Mouse (Mus musculus) small intestine, adult 2 months (tissue): ENCODE results near the gene Fgfr4. TPM values are rescaled to one million over a fixed set of nuclear protein-coding genes. Genes with fewer than 3 reads are reported as not detected.

Experiments used
- H3K27ac ChIP-seq: fragments of 200-500 bp; 2 replicates; pipeline ENCODE4 v1.5.1; 2012; ENCODE audit warnings: low read depth, low read length, control low read depth, inconsistent platforms; ENCODE audit not compliant: insufficient read depth
- H3K27me3 ChIP-seq: fragments of 200-500 bp; 2 replicates; pipeline ENCODE4 v1.6.1; 2012; ENCODE audit warnings: mild to moderate bottlenecking, moderate library complexity, low read length, inconsistent platforms; ENCODE audit not compliant: control insufficient read depth, insufficient read depth
- H3K36me3 ChIP-seq: fragments of 200-500 bp; 2 replicates; pipeline ENCODE4 v1.6.1; 2012; ENCODE audit warnings: mild to moderate bottlenecking, low read length, control low read depth, inconsistent platforms; ENCODE audit not compliant: control insufficient read depth, insufficient read depth
- H3K4me1 ChIP-seq: fragments of 200-500 bp; 2 replicates; pipeline ENCODE4 v1.6.1; 2012; ENCODE audit warnings: low read length, inconsistent platforms, mixed read lengths; ENCODE audit not compliant: control insufficient read depth, insufficient read depth, insufficient read length
- H3K4me3 ChIP-seq: fragments of 200-500 bp; 2 replicates; pipeline ENCODE4 v1.5.1; 2012; ENCODE audit warnings: low read depth, mild to moderate bottlenecking, control low read depth, inconsistent platforms, low read length, moderate library complexity
- CTCF ChIP-seq: fragments of 200-500 bp; IDR thresholded peaks from 2 replicates; pipeline ENCODE4 v1.5.1; 2012; ENCODE audit warnings: low read depth, mild to moderate bottlenecking, control low read depth, inconsistent platforms, low read length, moderate library complexity, mixed read lengths; ENCODE audit not compliant: insufficient replicate concordance, insufficient read length; ENCODE audit errors: extremely low read depth
- POLR2A ChIP-seq: fragments of 200-500 bp; IDR thresholded peaks from 2 replicates; pipeline ENCODE4 v1.6.1; 2012; ENCODE audit warnings: low read depth, mild to moderate bottlenecking, control low read depth, inconsistent platforms, low read length, moderate library complexity
- WGBS: fragments of 180-500 bp; shearing (Covaris S2); methylation state at CpG from one replicate; pipeline ENCODE4 v1.1.7; 2018; 5-methylcytosine and 5-hydroxymethylcytosine counted together
- polyA plus RNA-seq: library from polyadenylated mRNA; depleted of rRNA; stranded (reverse); fragments of >200 nt; gene quantifications from 2 replicates; pipeline ENCODE4 v1.2.3, GENCODE M21; 2012

Gene Fgfr4
- polyA plus RNA-seq, 1 experiment = 4.8 TPM

DNA sequence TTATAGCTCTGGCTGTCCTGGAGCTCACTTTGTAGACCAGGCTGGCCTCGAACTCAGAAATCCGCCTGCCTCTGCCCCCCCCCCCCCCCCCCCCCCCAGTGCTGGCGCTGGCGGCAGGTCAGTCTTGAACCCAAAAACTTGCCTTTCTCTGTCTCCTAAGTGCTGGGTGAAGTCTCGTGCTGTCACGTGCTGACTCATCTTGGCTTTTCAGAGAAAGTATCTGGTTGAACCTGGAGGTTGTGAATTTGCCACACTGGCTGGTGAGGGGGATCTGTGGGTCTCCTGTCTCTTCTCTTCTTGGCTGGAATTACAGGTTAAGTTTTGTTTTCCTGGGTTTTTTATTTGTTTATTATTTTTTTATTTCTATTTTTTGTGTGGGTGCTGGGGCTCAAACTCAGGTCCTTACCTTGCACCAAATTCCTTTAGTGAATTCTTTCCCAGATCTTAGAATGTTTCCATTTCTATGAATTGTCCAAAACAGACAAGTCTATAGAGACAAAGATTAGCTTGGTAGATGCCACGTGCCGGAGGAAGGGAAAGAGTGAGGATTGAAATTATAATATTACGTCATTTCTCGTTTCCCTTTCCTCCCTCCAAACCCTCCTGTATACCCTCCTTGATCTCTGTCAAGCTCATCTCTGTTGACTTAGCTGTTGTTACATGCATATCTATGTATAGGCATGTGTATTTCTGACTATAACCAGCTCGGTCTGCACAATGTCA lies 52.4 kb downstream of the Fgfr4 start:
- Histone ChIP-seq H3K27me3 (no peaks in the 10 kb centered on the region), H3K36me3 (no peaks in the 10 kb centered on the region), H3K27ac (no peak overlapping the region), H3K4me1 (peaks cover 3% of the 10 kb centered on the region), H3K4me3 (no peak overlapping the region)
- TF ChIP-seq POLR2A (no peak), CTCF (no peak)
- 85% methylated on average over 10 of the region's 11 CpGs for WGBS

DNA sequence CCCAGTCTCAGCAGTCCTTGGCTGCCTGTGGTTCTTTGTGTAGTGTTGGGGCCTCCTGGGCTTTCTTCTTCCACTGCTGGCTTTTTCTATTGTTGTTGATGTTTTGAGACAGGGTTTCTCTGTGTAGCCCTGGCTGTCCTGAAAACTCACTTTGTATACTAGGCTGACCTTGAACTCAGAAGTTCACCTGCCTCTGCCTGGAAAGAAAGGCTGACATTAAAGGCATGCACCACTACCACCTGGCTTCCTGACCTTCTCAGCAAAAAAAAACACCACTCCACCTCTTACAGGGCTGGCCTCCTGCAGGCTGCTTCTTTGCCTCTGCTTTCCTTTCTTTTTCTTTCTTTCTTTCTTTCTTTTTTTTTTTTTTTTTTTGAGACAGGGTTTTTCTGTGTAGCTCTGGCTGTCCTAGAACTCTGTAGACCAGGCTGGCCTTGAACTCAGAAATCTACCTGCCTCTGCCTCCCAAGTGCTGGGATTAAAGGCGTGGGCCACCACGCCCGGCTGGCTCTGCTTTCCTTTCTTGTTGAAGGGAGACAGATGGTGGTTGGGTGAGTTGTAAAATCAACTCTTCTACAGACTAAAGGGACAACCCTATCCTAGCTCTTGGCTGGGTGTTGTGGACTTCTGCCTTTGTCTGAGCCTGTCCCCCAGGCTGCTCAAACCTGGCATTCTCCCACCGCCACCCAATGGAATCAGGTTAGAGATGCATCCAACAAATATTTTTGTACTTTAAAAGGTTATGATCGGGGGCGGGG lies 53.2 kb downstream of the Fgfr4 start:
- H3K27me3 ChIP-seq = no peaks in the 10 kb centered on the region
- 95% methylated on average over 6 of the region's 6 CpGs for WGBS
- H3K4me1 ChIP-seq = peaks cover 5% of the 10 kb centered on the region
- TF ChIP-seq CTCF = no peak
- no peak for TF ChIP-seq POLR2A
- no peaks in the 10 kb centered on the region for H3K36me3 ChIP-seq
- no peak overlapping the region for H3K27ac ChIP-seq
- no peak overlapping the region for H3K4me3 ChIP-seq

DNA sequence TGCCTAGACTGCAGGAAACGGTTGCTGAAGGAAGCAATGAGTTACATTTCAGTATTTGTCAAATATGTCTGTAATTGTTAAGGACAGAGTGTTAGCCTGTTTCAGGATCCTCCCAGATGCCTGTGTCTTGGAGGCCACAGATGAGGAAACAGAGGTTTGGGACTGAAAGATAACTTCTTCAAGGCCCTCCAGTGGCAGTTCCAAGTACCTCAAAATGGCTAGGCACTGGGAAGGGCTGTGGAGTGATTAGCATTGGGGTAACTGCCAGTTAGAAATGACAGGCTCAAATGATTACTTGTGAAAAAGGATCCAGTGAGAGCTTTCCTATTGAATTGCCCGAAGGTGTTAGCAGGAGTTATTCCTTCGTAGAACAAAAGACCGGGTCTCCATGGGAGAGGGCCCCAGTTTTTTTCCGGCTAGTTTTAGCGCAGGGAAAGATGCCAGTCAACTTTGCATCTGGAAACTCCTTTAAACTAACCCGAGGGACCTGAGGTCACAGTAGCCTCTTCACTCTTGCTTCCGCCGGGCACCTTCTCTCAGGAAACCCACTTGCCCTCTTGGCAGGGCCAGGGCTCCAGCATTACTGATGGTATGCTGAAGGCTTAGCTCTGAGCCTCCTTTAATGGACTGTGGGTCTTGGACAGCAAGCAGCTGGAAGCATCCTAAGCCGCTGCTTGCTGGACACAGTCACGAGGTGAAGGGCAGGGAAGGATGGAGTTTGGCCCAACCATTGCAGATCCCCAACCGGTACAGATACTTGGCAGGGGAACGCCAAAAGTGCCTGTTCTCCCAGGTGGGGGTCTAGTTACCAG lies 56.6 kb downstream of the Fgfr4 start:
- Histone ChIP-seq H3K36me3 (peaks cover 7% of the 10 kb centered on the region), H3K4me3 (no peak overlapping the region), H3K4me1 (peaks cover 10% of the 10 kb centered on the region), H3K27ac (no peak overlapping the region), H3K27me3 (no peaks in the 10 kb centered on the region)
- TF ChIP-seq CTCF = no peak
- no peak for TF ChIP-seq POLR2A
- 87% methylated on average over 13 of the region's 13 CpGs for WGBS

DNA sequence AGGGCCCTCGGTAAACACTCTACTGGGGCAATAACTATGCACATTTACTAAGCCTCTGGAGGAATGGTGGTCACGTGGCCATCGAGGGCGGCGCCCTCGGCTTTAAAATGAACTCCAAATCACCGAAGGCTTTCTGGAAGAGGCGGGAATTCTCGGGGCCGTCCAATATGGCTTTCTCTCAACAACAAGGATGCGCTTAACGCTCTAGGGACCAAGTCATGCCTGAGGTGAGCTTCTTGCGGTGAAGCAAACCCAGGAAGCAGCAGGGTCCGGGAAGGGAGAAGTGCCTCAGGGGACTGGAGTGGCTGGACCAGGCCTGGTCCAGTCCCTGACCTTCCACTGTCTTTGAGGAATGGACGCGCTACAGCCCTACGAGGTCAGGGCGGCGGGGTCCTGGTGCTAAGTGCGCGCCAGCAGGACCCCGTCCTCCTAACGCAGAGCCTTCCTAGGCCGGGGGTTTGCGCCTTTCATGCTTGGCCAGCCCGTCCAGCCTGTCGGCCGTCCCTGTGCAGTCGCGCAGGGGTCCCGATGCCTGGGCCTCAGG lies 57.3 kb downstream of the Fgfr4 start, which contains the start of gene Nsd1:
Nsd1 (plus strand) TSS at position 134 of the 544 bp plus-strand sequence.
- peak within 1 kb of the TSS; percentile 77 for H3K4me3 ChIP-seq
- TF ChIP-seq CTCF (no peak), POLR2A (no peak)
- H3K36me3 ChIP-seq = peaks cover 13% of the 10 kb centered on the region
- peak within 1 kb of the TSS; percentile 73 for H3K27ac ChIP-seq
- peaks cover 10% of the 10 kb centered on the region for H3K4me1 ChIP-seq
- 82% methylated on average over 31 of the region's 31 CpGs for WGBS
- no peaks in the 10 kb centered on the region for H3K27me3 ChIP-seq

DNA sequence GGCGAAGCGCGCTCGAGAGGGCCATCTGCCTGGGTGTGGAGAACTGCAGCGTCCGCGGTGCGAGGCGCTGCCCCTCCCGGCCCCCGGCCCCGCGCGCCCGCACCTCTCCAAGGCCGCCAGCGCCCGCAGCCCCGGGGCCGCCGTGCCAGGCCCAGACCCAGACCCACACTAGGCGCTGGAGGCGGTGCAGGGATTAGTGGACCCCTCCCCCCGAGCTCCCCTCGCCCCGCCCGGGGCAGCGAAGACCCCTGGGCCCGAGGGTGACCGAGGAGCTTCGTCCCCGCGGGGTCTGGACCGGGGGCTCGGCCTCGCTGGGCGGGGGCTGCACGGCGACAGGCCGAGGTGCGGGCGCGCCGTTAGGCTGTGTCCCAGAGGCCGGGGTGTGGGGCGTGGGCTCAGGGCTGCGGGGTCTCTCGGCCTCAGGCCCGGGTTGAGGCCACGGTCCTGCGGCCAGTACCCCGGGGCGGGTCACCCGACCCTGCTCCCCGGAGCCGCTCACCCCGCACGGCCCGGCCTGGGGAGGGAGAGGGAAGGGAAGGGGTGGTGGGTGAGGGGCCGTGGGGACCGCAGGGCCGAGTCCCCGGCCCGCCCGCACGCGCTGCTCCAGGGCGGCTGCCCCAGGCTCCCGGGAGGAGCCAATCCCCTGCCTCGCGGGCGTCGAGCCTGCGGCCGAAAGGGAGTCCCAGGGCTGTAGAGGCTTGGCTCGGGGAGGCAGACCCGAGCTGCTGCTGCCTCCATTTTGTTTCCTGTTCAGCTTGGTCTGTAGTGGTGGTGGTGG lies 57.9 kb downstream of the Fgfr4 start:
- Histone ChIP-seq H3K36me3 (peaks cover 15% of the 10 kb centered on the region), H3K4me3 (peak overlapping the region; percentile 77), H3K27me3 (no peaks in the 10 kb centered on the region), H3K4me1 (peaks cover 12% of the 10 kb centered on the region), H3K27ac (peak overlapping the region; percentile 73)
- WGBS = 17% methylated on average over 77 of the region's 77 CpGs
- TF ChIP-seq POLR2A = peak; percentile 32; the same call in 1 of the 2 replicates
- TF ChIP-seq CTCF = no peak

DNA sequence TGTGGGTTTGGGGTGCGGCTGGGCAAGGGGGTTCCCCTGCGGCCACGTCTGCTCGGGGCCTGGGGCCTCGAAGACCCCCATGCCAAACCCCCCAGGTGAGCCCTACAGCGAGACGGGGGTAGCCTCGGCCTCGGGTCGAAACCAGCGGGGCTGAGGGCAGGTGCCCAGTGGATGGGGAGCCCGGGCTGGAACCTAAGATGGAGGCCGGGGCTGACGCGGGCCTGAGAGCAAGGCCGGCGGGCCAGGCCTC lies 58.5 kb downstream of the Fgfr4 start:
- Histone ChIP-seq H3K27me3 (no peaks in the 10 kb centered on the region), H3K4me1 (peaks cover 13% of the 10 kb centered on the region), H3K4me3 (peak overlapping the region; percentile 77), H3K27ac (peak overlapping the region; percentile 73), H3K36me3 (peaks cover 15% of the 10 kb centered on the region)
- TF ChIP-seq POLR2A (no peak), CTCF (no peak)
- 2% methylated on average over 17 of the region's 17 CpGs for WGBS
